Mouse (Mus musculus) stomach, adult 2 months (tissue): ENCODE data around the gene Tbxa2r. TPM values are rescaled to one million over a fixed set of nuclear protein-coding genes. Genes with fewer than 3 reads are reported as not detected.

Experiments used
- polyA plus RNA-seq: library from polyadenylated mRNA; depleted of rRNA; stranded (reverse); fragments of >200 nt; gene quantifications from 2 replicates; pipeline ENCODE4 v1.2.3, GENCODE M21; 2012; rRNA removed

Gene Tbxa2r
- polyA plus RNA-seq = 17.8 and 29.6 TPM in 2 replicates

DNA sequence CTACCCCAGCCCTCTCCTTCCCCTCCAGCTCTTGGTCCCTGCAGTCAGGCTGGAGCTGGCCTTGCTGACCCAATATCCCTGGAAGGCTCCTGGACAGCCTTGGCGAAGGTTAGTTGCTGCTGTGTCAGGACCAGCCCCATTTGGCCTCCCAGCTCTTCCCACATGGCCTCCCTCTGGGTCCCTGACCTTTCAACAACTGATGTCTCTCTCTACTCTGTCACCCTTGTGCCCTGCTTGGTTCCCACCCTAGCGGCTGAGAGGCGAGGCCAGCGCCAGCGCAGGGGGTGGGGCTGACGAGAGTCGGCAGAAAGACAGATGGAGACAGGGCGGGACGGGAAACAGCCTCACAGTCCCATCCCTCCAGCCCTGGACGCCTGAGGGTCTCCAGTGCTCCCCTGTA, at the start of gene Tbxa2r:
TSS of gene Tbxa2r (plus strand) at position 346 of the 400 bp plus-strand sequence.

GRCm38 (mm10) chr10:81291511-81292104, 36.9 kb upstream of the Tbxa2r start, which contains the start of gene Tjp3:
TSS of gene Tjp3 (minus strand) at chr10:81291581.

GRCm38 (mm10) chr10:81292554-81293333, 35.8 kb upstream of the Tbxa2r start, which contains the start of gene Pip5k1c:
TSS of gene Pip5k1c (plus strand) at chr10:81292963.

GRCm38 (mm10) chr10:81320550-81321347, 7.8 kb upstream of the Tbxa2r start, which contains the start of gene Cactin:
TSS of gene Cactin (plus strand) at chr10:81321103.

GRCm38 (mm10) chr10:81342686-81343505, 14.4 kb downstream of the Tbxa2r start, which contains the start of gene Gipc3:
TSS of gene Gipc3 (minus strand) at chr10:81343266.

GRCm38 (mm10) chr10:81350351-81351063, 22.0 kb downstream of the Tbxa2r start, which contains the start of gene Hmg20b:
TSS of gene Hmg20b (minus strand) at chr10:81350480.

DNA sequence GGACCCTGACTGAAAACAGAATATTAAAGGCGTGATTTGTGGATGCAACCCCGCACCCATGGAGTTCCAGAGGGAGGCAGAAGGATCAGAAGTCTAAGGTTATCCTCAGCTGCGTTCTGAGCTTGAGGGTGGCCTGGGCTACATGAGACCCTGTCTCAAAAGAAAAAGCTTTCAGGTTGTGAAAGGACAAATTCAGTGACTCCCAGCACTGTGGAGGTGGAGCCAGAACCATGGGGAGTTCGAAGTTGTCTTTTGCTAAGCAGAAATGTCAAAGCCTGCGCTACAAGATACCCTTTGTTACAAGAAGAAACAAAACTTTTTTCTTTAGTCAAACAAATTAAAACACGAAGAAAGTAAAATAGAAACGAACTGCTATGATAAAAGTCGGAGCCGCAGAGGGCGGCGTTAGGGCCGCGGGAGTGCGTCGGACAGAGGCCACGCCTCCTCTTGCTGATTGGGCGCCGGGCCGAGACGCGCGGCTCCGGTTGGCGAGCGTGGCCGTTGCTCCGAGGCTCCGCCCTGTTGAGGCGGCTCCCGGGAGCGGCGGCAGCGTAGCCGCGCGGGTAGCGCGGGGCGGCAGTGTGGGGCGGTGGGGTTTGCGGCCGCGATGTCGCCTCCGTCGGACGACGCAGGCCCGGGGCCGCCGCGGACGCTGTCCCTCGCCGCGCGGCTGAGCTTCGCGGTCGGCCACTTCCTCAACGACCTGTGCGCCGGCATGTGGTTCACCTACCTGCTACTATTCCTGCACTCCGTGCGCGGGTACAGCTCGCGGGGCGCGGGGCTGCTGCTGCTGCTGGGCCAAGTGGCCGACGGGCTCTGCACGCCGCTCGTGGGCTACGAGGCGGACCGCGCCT, 28.7 kb downstream of the Tbxa2r start, which contains the start of gene Mfsd12:
TSS of gene Mfsd12 (plus strand) at position 501 of the 854 bp plus-strand sequence.

DNA sequence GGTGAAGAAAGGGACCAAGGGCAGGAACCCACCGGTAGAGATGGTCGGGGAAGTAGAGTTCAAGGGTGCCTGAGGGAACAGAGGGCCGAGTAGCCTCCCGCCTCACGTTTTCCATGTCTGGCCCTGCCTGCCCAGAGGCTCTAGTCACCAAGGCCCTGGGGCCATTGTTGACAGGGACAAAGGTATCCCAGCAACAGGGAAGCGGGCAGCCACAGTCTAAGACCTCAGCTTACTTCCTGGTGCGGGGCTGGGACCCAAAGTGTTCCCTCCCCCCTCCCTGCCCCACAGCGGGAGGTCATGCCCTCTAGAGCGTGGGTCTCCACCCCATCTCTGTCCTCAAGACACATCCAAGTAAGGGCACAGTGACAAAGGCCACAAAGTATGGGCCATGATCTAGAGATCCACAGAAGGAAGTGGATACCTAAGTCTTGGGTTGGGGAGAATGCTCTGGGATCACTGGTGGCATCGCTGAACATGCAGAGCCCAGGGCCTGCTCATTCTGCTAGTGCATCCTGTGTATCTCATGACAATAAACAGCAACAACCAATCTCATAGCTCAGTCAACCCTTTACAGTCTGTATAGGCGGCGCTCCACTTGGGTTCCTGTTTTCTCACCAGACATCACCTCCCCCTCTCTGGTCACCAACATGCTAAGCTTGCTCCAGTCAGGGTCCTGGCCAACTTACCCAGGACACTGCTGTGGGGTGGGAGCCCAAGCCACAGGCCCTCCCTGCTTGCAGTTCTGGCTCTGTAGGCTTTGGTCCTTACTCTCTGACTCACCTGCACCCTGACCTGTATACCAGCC, 37.3 kb downstream of the Tbxa2r start, which contains the start of gene 4930404N11Rik:
TSS of gene 4930404N11Rik (minus strand) at position 145 of the 805 bp plus-strand sequence.

DNA sequence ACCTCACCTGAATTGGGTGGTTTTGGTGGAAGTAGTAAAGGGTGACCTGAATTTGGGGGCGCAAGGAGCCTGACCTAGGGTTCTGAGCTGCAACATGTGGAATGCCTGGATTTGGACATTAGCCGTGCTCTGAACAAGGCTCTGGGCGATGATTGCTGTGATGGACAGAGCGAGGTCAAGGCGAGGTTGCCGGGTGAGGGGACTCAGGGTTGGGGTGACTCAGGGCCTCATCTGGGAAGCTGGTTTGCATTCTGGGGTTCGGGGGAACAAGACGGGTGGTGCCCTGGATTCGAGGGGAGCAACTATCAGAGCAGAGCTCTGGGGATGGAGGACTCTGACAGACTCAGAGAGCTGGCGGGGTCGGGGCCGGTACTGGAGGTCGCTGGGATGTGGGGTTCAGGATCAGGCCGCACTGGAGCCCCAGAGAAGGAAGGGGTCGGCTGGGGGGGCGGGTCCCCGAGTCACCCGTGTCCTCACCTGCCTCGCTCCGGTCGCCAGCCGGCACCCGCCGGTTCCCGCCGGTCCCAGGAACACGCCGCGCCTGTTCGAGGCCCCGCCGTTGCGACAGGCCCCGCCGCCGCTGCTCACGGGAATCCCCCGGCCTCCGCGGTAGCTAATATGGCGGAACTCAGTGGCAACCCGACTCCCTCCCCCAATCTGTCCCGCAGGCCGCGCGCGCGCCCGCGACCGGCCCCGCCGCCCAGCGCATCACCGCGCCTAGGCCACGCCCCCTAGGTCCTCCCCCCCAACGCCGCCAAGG, 49.4 kb downstream of the Tbxa2r start, which contains the start of gene Fzr1:
TSS of gene Fzr1 (minus strand) at position 724 of the 760 bp plus-strand sequence.

GRCm38 (mm10) chr10:81383802-81384604, 55.5 kb downstream of the Tbxa2r start, which contains the start of the genes Dohh and Gm48551:
TSS of gene Dohh (plus strand) at chr10:81384428.
TSS of gene Gm48551 (plus strand) at chr10:81384466.

Other genes starting within 250 kb of the Tbxa2r start
- gene Creb3l3, start 229.9 kb upstream of the Tbxa2r start, polyA plus RNA-seq = 2.0 and 3.8 TPM in 2 replicates
- gene Map2k2, start 222.8 kb upstream of the Tbxa2r start, polyA plus RNA-seq = 190 and 419 TPM in 2 replicates
- 48.3 and 79.2 TPM in 2 replicates for gene Zbtb7a, start 193.5 kb upstream of the Tbxa2r start, polyA plus RNA-seq
- gene Pias4, start 160.8 kb upstream of the Tbxa2r start, polyA plus RNA-seq = 25.3 and 28.0 TPM in 2 replicates
- gene Eef2, start 152.1 kb upstream of the Tbxa2r start, polyA plus RNA-seq = 532 and 619 TPM in 2 replicates
- gene Dapk3, start 145.7 kb upstream of the Tbxa2r start, polyA plus RNA-seq = 62.9 and 105 TPM in 2 replicates
- gene 4930442H23Rik, start 144.9 kb upstream of the Tbxa2r start, polyA plus RNA-seq = not detected in 2 replicates
- gene Nmrk2, start 126.7 kb upstream of the Tbxa2r start, polyA plus RNA-seq = 0.67 TPM in 2 replicates
- gene Atcay, start 97.9 kb upstream of the Tbxa2r start, polyA plus RNA-seq = 0.15 and 0.17 TPM in 2 replicates
- 5.2 and 6.0 TPM in 2 replicates for gene Zfr2, start 95.6 kb upstream of the Tbxa2r start, polyA plus RNA-seq
- 1.5 and 3.0 TPM in 2 replicates for gene Matk, start 75.8 kb upstream of the Tbxa2r start, polyA plus RNA-seq
- 75.5 and 146 TPM in 2 replicates for gene Mrpl54, start 61.8 kb upstream of the Tbxa2r start, polyA plus RNA-seq
- 58.9 and 73.0 TPM in 2 replicates for gene Apba3, start 61.8 kb upstream of the Tbxa2r start, polyA plus RNA-seq
- 85.6 and 104 TPM in 2 replicates for gene Tjp3, start 37.1 kb upstream of the Tbxa2r start, polyA plus RNA-seq
- gene Pip5k1c, start 35.8 kb upstream of the Tbxa2r start, polyA plus RNA-seq = 33.5 and 41.8 TPM in 2 replicates
- gene Cactin, start 7.6 kb upstream of the Tbxa2r start, polyA plus RNA-seq = 11.9 and 14.7 TPM in 2 replicates
- 2.3 TPM in 2 replicates for gene Gipc3, start 14.5 kb downstream of the Tbxa2r start, polyA plus RNA-seq
- gene Hmg20b, start 21.7 kb downstream of the Tbxa2r start, polyA plus RNA-seq = 95.3 and 125 TPM in 2 replicates
- gene Mfsd12, start 28.8 kb downstream of the Tbxa2r start, polyA plus RNA-seq = 11.1 and 23.8 TPM in 2 replicates
- 229 and 346 TPM in 2 replicates for gene 4930404N11Rik, start 37.1 kb downstream of the Tbxa2r start, polyA plus RNA-seq
- gene Fzr1, start 49.8 kb downstream of the Tbxa2r start, polyA plus RNA-seq = 64.1 and 71.5 TPM in 2 replicates
- 57.2 and 82.1 TPM in 2 replicates for gene Dohh, start 55.7 kb downstream of the Tbxa2r start, polyA plus RNA-seq
- gene Gm48551, start 55.7 kb downstream of the Tbxa2r start, polyA plus RNA-seq = 0.54 and 0.88 TPM in 2 replicates
- gene Gm48552, start 60.3 kb downstream of the Tbxa2r start, polyA plus RNA-seq = 1.4 and 1.7 TPM in 2 replicates
- 455 and 473 TPM in 2 replicates for gene Smim24, start 64.3 kb downstream of the Tbxa2r start, polyA plus RNA-seq
- gene Nfic, start 126.9 kb downstream of the Tbxa2r start, polyA plus RNA-seq = 27.0 and 33.0 TPM in 2 replicates
- gene Celf5, start 154.0 kb downstream of the Tbxa2r start, polyA plus RNA-seq = 1.3 and 2.8 TPM in 2 replicates
- 147 and 177 TPM in 2 replicates for gene Ncln, start 167.7 kb downstream of the Tbxa2r start, polyA plus RNA-seq
- gene S1pr4, start 171.4 kb downstream of the Tbxa2r start, polyA plus RNA-seq = 1.6 and 3.7 TPM in 2 replicates
- gene Gna15, start 195.5 kb downstream of the Tbxa2r start, polyA plus RNA-seq = 5.4 and 9.1 TPM in 2 replicates
- 64.5 and 66.0 TPM in 2 replicates for gene Gna11, start 216.5 kb downstream of the Tbxa2r start, polyA plus RNA-seq
- 1,576 and 2,275 TPM in 2 replicates for gene Aes, start 230.8 kb downstream of the Tbxa2r start, polyA plus RNA-seq
- 56.0 and 71.7 TPM in 2 replicates for gene Tle2, start 245.8 kb downstream of the Tbxa2r start, polyA plus RNA-seq